Mouse (Mus musculus): ENCODE measurements around the gene Acox1.

DNA sequence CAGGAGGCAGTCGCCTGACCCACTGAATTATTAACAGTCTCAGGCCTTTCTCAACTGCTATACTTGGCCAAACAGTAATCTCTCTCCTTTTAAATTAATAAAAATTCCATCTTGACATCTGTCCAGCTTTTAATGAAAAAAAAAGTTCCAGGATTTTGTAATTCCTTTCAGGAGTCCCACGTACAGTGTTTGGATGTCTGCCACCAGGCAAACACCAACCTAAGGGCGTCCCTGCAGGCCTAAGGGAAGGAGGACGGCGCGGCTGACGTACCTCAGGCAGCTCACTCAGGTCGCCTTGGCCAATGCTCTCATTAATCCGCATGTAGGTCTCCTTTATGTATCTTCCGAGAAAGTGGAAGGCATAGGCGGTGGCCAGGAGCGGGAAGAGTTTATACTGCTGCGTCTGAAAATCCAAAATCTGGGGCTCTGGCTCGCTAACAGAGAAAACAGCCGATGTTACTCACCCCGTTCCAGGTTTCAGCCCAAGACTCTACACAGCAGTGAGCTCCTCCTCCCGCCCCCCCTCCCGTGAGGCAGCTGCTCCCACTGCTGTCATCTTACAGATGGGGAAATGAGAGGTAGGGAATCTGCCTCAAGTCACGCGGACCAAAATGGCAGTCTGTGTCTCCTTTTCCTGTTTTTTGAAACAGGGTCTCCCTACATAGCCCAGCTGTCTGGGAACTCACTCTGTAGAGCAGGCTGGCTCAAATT, 20.3 kb downstream of the Acox1 start:
- TF ChIP-seq CTCF (IDR thresholded peaks at IDR 0.05; ENCODE audit: insufficient read depth, low read length), result no peak
- TF ChIP-seq POLR2A (IDR thresholded peaks at IDR 0.05; ENCODE audit: borderline replicate concordance, extremely low read depth, low read depth, low read length), result no peak
